Mouse (Mus musculus) testis, adult 2 months (tissue): ENCODE measurements around the gene Kifc5b. TPM values are rescaled to one million over a fixed set of nuclear protein-coding genes. Genes with fewer than 3 reads are reported as not detected.
"Not testable (repeated sequence)": the region's sequence is repeated elsewhere in the genome, so short reads cannot be mapped to it uniquely, and the experiment has no call there.

Source experiments
- H3K27ac ChIP-seq: fragments of 200-500 bp; 2 replicates; pipeline ENCODE4 v1.5.1; 2012; ENCODE audit warnings: low read depth, low read length; ENCODE audit not compliant: control insufficient read depth, insufficient read depth
- H3K27me3 ChIP-seq: fragments of 200-500 bp; 2 replicates; pipeline ENCODE4 v1.6.1; 2012; ENCODE audit warnings: mild to moderate bottlenecking, low read length, moderate library complexity; ENCODE audit not compliant: control insufficient read depth, insufficient read depth
- H3K36me3 ChIP-seq: fragments of 200-500 bp; 2 replicates; pipeline ENCODE4 v1.6.1; 2012; ENCODE audit warnings: mild to moderate bottlenecking, low read length; ENCODE audit not compliant: control insufficient read depth, insufficient read depth
- H3K4me1 ChIP-seq: fragments of 200-500 bp; 2 replicates; pipeline ENCODE4 v1.6.1; 2012; ENCODE audit warnings: low read length; ENCODE audit not compliant: control insufficient read depth, insufficient read depth
- H3K4me3 ChIP-seq: fragments of 200-500 bp; 2 replicates; pipeline ENCODE4 v1.5.1; 2012; ENCODE audit warnings: low read depth, mild to moderate bottlenecking, low read length, moderate library complexity, mixed read lengths; ENCODE audit not compliant: control insufficient read depth
- CTCF ChIP-seq: fragments of 200-500 bp; IDR thresholded peaks from 2 replicates; pipeline ENCODE4 v1.5.1; 2012; ENCODE audit warnings: low read depth, mild to moderate bottlenecking, inconsistent platforms, low read length, moderate library complexity; ENCODE audit not compliant: control insufficient read depth, insufficient read depth, insufficient replicate concordance
- POLR2A ChIP-seq: fragments of 200-500 bp; IDR thresholded peaks from 2 replicates; pipeline ENCODE4 v1.6.1; 2012; ENCODE audit warnings: low read depth, mild to moderate bottlenecking, inconsistent platforms, low read length, moderate library complexity; ENCODE audit not compliant: control insufficient read depth
- polyA plus RNA-seq: library from polyadenylated mRNA; depleted of rRNA; stranded (reverse); fragments of >200 nt; gene quantifications from 2 replicates; pipeline ENCODE4 v1.2.3, GENCODE M21; 2012

The Kifc5b gene
- polyA plus RNA-seq, 1 experiment = 6.5 TPM

GRCm38 (mm10) chr17:26969257-26969656 is 52.4 kb downstream of the Kifc5b start:
- no peak overlapping the region for H3K4me3 ChIP-seq
- no peak overlapping the region for H3K27ac ChIP-seq
- TF ChIP-seq POLR2A = no peak
- no peak for TF ChIP-seq CTCF
- peaks cover 1% of the 10 kb centered on the region; the same call in 1 of the 2 replicates for H3K36me3 ChIP-seq
- no peaks in the 10 kb centered on the region for H3K27me3 ChIP-seq
- H3K4me1 ChIP-seq = peaks cover 16% of the 10 kb centered on the region

GRCm38 (mm10) chr17:26970221-26970620 is 53.3 kb downstream of the Kifc5b start:
- no peaks in the 10 kb centered on the region for H3K27me3 ChIP-seq
- H3K27ac ChIP-seq = peak overlapping the region; percentile 46; the same call in 1 of the 2 replicates
- peaks cover 1% of the 10 kb centered on the region; the same call in 1 of the 2 replicates for H3K36me3 ChIP-seq
- H3K4me1 ChIP-seq = peaks cover 16% of the 10 kb centered on the region
- peak overlapping the region; percentile 57 for H3K4me3 ChIP-seq
- TF ChIP-seq POLR2A (no peak), CTCF (no peak)

GRCm38 (mm10) chr17:26971247-26971905 is 54.5 kb downstream of the Kifc5b start:
- Histone ChIP-seq H3K27me3 (no peaks in the 10 kb centered on the region), H3K36me3 (peaks cover 3% of the 10 kb centered on the region), H3K27ac (peak overlapping the region; percentile 23; the same call in 1 of the 2 replicates), H3K4me1 (peaks cover 16% of the 10 kb centered on the region), H3K4me3 (peak overlapping the region; percentile 72)
- TF ChIP-seq CTCF = no peak
- TF ChIP-seq POLR2A = no peak

DNA sequence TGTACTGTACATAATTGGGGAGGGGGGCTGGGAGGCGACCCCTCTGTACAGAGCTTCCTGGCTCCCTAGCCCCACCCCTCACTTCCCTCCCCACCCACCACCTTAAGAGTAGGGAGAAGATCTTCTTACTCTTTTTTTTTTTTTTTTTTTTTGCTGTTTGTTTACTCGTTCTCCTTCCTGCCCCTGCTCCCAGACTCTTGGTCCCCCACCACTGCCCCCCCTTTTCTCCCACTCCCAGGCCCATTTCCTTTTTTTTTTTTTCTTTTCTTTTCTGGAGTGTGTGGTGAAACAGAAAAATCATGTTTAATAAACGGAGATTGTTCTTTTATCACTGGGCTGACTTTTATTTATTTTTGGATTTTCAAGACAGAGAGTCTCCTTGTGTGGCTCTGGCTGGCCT is 55.2 kb downstream of the Kifc5b start:
- Histone ChIP-seq H3K4me1 (peaks cover 16% of the 10 kb centered on the region), H3K36me3 (peaks cover 3% of the 10 kb centered on the region), H3K27me3 (no peaks in the 10 kb centered on the region), H3K27ac (no peak overlapping the region; the same call in 1 of the 2 replicates), H3K4me3 (peak overlapping the region; percentile 95)
- TF ChIP-seq CTCF = no peak
- TF ChIP-seq POLR2A = no peak

DNA sequence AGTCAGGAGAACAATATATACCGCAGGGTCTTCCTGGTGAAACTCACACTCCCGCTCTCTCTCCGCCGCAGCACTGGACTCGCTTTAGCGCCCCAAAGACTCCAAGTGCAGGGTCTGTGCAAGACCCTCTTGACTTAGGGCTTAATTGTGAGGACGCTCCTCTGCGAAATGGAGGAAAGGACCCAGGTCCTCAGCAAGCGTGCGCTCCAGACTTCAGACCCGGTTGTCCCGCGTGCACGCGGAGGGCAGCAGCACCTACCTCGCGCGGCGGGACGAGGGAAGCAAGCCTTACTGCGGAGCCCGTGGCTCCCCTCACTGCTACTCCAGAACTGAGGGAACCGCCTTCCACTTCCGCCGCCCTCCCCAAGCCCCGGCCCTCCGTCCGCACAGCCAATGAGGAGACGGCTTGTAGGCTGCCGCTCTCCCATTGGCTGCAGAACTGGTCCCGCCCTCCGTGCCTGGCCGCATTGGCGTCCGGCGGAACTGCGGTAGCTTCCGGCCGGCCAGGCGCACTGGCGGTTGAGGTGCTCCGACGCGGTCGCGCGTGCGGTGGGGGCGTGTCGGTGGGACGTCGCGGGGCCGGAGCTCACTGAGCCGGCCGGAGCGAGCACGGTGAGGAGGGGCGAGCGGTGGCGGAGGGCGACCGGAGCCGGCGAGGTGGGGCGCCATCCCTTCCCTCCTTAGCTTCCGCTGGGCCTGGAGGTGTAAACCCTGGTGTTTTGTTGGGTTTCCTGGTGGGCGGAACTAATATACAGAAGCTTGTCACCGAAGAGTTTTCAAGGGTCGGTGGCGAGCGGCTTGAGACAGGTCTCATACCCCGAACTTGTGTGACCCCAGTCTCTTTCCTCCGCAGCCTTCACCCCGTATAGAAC is 56.0 kb downstream of the Kifc5b start, which contains the start of gene Zbtb9:
TSS of gene Zbtb9 (plus strand) at position 465 of the 872 bp plus-strand sequence.
- H3K36me3 ChIP-seq = peaks cover 3% of the 10 kb centered on the region
- no peaks in the 10 kb centered on the region for H3K27me3 ChIP-seq
- peak within 1 kb of the TSS; percentile 95 for H3K4me3 ChIP-seq
- peak within 1 kb of the TSS; percentile 84 for H3K27ac ChIP-seq
- H3K4me1 ChIP-seq = peaks cover 16% of the 10 kb centered on the region
- TF ChIP-seq CTCF (no peak), POLR2A (peak; percentile 94)

- Histone ChIP-seq H3K4me1 (peaks cover 16% of the 10 kb centered on the region), H3K27me3 (no peaks in the 10 kb centered on the region), H3K36me3 (peaks cover 3% of the 10 kb centered on the region), H3K4me3 (peak overlapping the region; percentile 95), H3K27ac (no peak overlapping the region)
- TF ChIP-seq POLR2A (no peak), CTCF (no peak)
Observed at GRCm38 (mm10) chr17:26974547-26974946, 57.7 kb downstream of the Kifc5b start.

- Histone ChIP-seq H3K27ac (no peak overlapping the region), H3K4me1 (peaks cover 14% of the 10 kb centered on the region), H3K36me3 (peaks cover 3% of the 10 kb centered on the region), H3K27me3 (no peaks in the 10 kb centered on the region), H3K4me3 (no peak overlapping the region; the same call in 1 of the 2 replicates)
- TF ChIP-seq POLR2A = no peak
- TF ChIP-seq CTCF = no peak
Observed at GRCm38 (mm10) chr17:26975415-26975814, 58.5 kb downstream of the Kifc5b start.

DNA sequence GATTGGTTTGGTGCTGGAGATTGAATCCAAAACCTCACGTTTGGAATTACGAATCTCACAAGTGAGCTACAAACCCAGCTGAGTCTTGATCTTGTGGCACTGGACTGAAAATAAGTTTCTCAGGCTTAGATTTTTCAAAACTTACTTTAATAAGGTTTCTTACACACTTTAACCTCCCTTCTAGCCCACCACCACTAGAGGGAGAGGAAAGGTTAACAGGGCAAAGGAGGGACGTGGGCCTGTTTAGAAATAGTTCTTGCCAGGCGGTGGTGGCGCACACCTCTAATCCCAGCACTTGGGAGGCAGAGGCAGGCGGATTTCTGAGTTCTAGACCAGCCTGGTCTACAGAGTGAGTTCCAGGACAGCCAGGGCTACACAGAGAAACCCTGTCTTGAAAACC is 60.5 kb downstream of the Kifc5b start:
- not testable (repeated sequence) for H3K36me3 ChIP-seq, H3K4me3 ChIP-seq, H3K27me3 ChIP-seq, H3K4me1 ChIP-seq, H3K27ac ChIP-seq
